24 mouse cellular contexts compared by ENCODE assay signal in genomic region chr3:131609651-131610050, GRCm38 (mm10).
"Had no signal": no experiment of that assay in that cellular context is flagged by ENCODE, and none has a peak within 500 bp of the region (broad histone marks: within the 10 kb centered on the region; RNA-seq: fewer than 3 reads in every experiment).

No protein-coding gene starts in this region.

- H3K4me2 ChIP-seq: heart, embryonic 12.5 days; hindbrain, embryonic 12.5 days; hindbrain, embryonic 14.5 days; intestine, embryonic 15.5 days; limb, embryonic 12.5 days; liver, embryonic 12.5 days had no signal

- H3K27ac ChIP-seq: gastrocnemius, adult 2 months; heart, adult 2 months; heart, embryonic 10.5 days; hindbrain, embryonic 10.5 days; hindbrain, embryonic 12.5 days; hindbrain, embryonic 14.5 days; intestine, embryonic 15.5 days; kidney, postnatal 0 days; layer of hippocampus, adult 2 months; left cerebral cortex, adult 2 months; limb, embryonic 10.5 days; limb, embryonic 12.5 days; liver, embryonic 12.5 days had no signal

- H3K9ac ChIP-seq: heart, embryonic 12.5 days; hindbrain, embryonic 12.5 days; hindbrain, embryonic 14.5 days; intestine, embryonic 15.5 days; limb, embryonic 12.5 days; liver, embryonic 12.5 days had no signal

- H3K4me3 ChIP-seq: gastrocnemius, adult 2 months; heart, adult 2 months; heart, embryonic 10.5 days; heart, embryonic 12.5 days; hindbrain, embryonic 10.5 days; hindbrain, embryonic 12.5 days; intestine, embryonic 15.5 days; layer of hippocampus, adult 2 months; left cerebral cortex, adult 2 months; limb, embryonic 10.5 days; limb, embryonic 12.5 days; liver, embryonic 12.5 days had no signal

- ATAC-seq: forebrain, embryonic 16.5 days; hindbrain, embryonic 16.5 days; inflammation-experienced regulatory T-cells, adult 6 months; intestine, embryonic 15.5 days; intestine, postnatal 0 days; liver, embryonic 12.5 days had no signal

- H3K9me3 ChIP-seq: heart, embryonic 10.5 days; heart, embryonic 12.5 days; hindbrain, embryonic 10.5 days; hindbrain, embryonic 12.5 days; intestine, embryonic 15.5 days; limb, embryonic 10.5 days; limb, embryonic 12.5 days; liver, embryonic 12.5 days had no signal

- H3K27me3 ChIP-seq: heart, embryonic 12.5 days; hindbrain, embryonic 12.5 days; intestine, embryonic 15.5 days; limb, embryonic 12.5 days; liver, embryonic 12.5 days had no signal

- DNase-seq: gastrocnemius, adult 2 months; gastrocnemius, postnatal 10 days; gastrocnemius, postnatal 25 days; heart, adult 2 months; heart, postnatal 10 days; heart, postnatal 4 days; kidney, postnatal 4 days; liver had no signal

- H3K4me1 ChIP-seq: intestine, embryonic 15.5 days; liver, embryonic 12.5 days had no signal
